Mouse (Mus musculus) olfactory bulb, adult 2 months (tissue): ENCODE results near the gene Lrpprc.

Source experiments
- CTCF ChIP-seq: fragments of 200-500 bp; IDR thresholded peaks from 2 replicates; pipeline ENCODE4 v1.5.1; 2012; ENCODE audit warnings: low read depth, mild to moderate bottlenecking, low read length, moderate library complexity; ENCODE audit not compliant: insufficient read depth
- POLR2A ChIP-seq: fragments of 200-500 bp; IDR thresholded peaks from 2 replicates; pipeline ENCODE4 v1.6.1; 2012; ENCODE audit warnings: mild to moderate bottlenecking, low read depth, low read length, moderate library complexity; ENCODE audit not compliant: insufficient read depth

GRCm38 (mm10) chr17:84656205-84656604 is 134.4 kb downstream of the Lrpprc start:
- no peak for TF ChIP-seq CTCF
- no peak for TF ChIP-seq POLR2A
